Mouse (Mus musculus): ENCODE data around the gene Gm9936. TPM values are rescaled to one million over a fixed set of nuclear protein-coding genes. Genes with fewer than 3 reads are reported as not detected.

The Gm9936 gene
- polyA plus RNA-seq, 1 experiment from 2014 or later = 0.37 TPM

- no peak overlapping the region for H3K27ac ChIP-seq (replicated peaks)
- H3K4me3 ChIP-seq (replicated peaks) = no peak overlapping the region
- H3K4me2 ChIP-seq (replicated peaks) = no peak overlapping the region
- H3K27me3 ChIP-seq = no peaks in the 10 kb centered on the region
- H3K9me3 ChIP-seq (replicated peaks) = no peaks in the 10 kb centered on the region
- no peak for ATAC-seq (ENCODE audit: insufficient number of reproducible peaks, low FRiP score, low TSS enrichment, low read depth)
- 86% methylated on average over 5 of the region's 5 CpGs for WGBS
- peaks cover 33% of the 10 kb centered on the region for H3K36me3 ChIP-seq
- no peak overlapping the region for H3K9ac ChIP-seq
- H3K4me1 ChIP-seq = peaks cover 47% of the 10 kb centered on the region
Observed at GRCm38 (mm10) chr5:114809826-114810225, 48.7 kb downstream of the Gm9936 start.

- no peaks in the 10 kb centered on the region for H3K27me3 ChIP-seq
- H3K4me3 ChIP-seq (replicated peaks) = no peak overlapping the region
- no peaks in the 10 kb centered on the region for H3K9me3 ChIP-seq (replicated peaks)
- peaks cover 49% of the 10 kb centered on the region for H3K4me1 ChIP-seq
- no peak overlapping the region for H3K9ac ChIP-seq
- WGBS = 73% methylated on average over 10 of the region's 10 CpGs
- H3K4me2 ChIP-seq (replicated peaks) = no peak overlapping the region
- no peak for ATAC-seq (ENCODE audit: insufficient number of reproducible peaks, low FRiP score, low TSS enrichment, low read depth)
- peaks cover 39% of the 10 kb centered on the region for H3K36me3 ChIP-seq
- H3K27ac ChIP-seq (replicated peaks) = no peak overlapping the region
Observed at GRCm38 (mm10) chr5:114809181-114809756, 49.2 kb downstream of the Gm9936 start.

- no peak for ATAC-seq (ENCODE audit: insufficient number of reproducible peaks, low FRiP score, low TSS enrichment, low read depth)
- H3K9me3 ChIP-seq (replicated peaks) = no peaks in the 10 kb centered on the region
- no peak overlapping the region for H3K27ac ChIP-seq (replicated peaks)
- H3K9ac ChIP-seq = no peak overlapping the region
- H3K4me3 ChIP-seq (replicated peaks) = no peak overlapping the region
- 67% methylated on average over 8 of the region's 8 CpGs for WGBS
- H3K27me3 ChIP-seq = no peaks in the 10 kb centered on the region
- no peak overlapping the region for H3K4me2 ChIP-seq (replicated peaks)
- H3K4me1 ChIP-seq = peaks cover 49% of the 10 kb centered on the region
- peaks cover 48% of the 10 kb centered on the region for H3K36me3 ChIP-seq
Observed at GRCm38 (mm10) chr5:114808385-114808784, 50.1 kb downstream of the Gm9936 start.

- Histone ChIP-seq H3K4me2 (replicated peaks) (no peak overlapping the region), H3K27ac (replicated peaks) (no peak overlapping the region), H3K9me3 (replicated peaks) (no peaks in the 10 kb centered on the region), H3K4me1 (peaks cover 48% of the 10 kb centered on the region), H3K27me3 (no peaks in the 10 kb centered on the region), H3K9ac (no peak overlapping the region), H3K36me3 (peaks cover 53% of the 10 kb centered on the region), H3K4me3 (replicated peaks) (no peak overlapping the region)
- ATAC-seq (ENCODE audit: insufficient number of reproducible peaks, low FRiP score, low TSS enrichment, low read depth) = no peak
- WGBS = 46% methylated on average over 6 of the region's 6 CpGs
Observed at GRCm38 (mm10) chr5:114807893-114808292, 50.6 kb downstream of the Gm9936 start.

- Histone ChIP-seq H3K4me2 (replicated peaks) (no peak overlapping the region), H3K9me3 (replicated peaks) (no peaks in the 10 kb centered on the region), H3K9ac (no peak overlapping the region), H3K27me3 (no peaks in the 10 kb centered on the region), H3K27ac (replicated peaks) (peak overlapping the region; percentile 75), H3K4me3 (replicated peaks) (no peak overlapping the region), H3K36me3 (peaks cover 57% of the 10 kb centered on the region), H3K4me1 (peaks cover 44% of the 10 kb centered on the region)
- WGBS = 22% methylated on average over 8 of the region's 8 CpGs
- no peak for ATAC-seq (ENCODE audit: insufficient number of reproducible peaks, low FRiP score, low TSS enrichment, low read depth)
Observed at GRCm38 (mm10) chr5:114807468-114807867, 51.0 kb downstream of the Gm9936 start.

GRCm38 (mm10) chr5:114807063-114807462 is 51.4 kb downstream of the Gm9936 start:
- Histone ChIP-seq H3K9ac (no peak overlapping the region), H3K36me3 (peaks cover 61% of the 10 kb centered on the region), H3K4me3 (replicated peaks) (no peak overlapping the region), H3K9me3 (replicated peaks) (no peaks in the 10 kb centered on the region), H3K27ac (replicated peaks) (peak overlapping the region; percentile 75), H3K4me2 (replicated peaks) (no peak overlapping the region), H3K4me1 (peaks cover 41% of the 10 kb centered on the region), H3K27me3 (no peaks in the 10 kb centered on the region)
- 38% methylated on average over 9 of the region's 9 CpGs for WGBS
- no peak for ATAC-seq (ENCODE audit: insufficient number of reproducible peaks, low FRiP score, low TSS enrichment, low read depth)

- Histone ChIP-seq H3K4me2 (replicated peaks) (no peak overlapping the region), H3K9me3 (replicated peaks) (no peaks in the 10 kb centered on the region), H3K4me3 (replicated peaks) (no peak overlapping the region), H3K4me1 (peaks cover 39% of the 10 kb centered on the region), H3K27me3 (no peaks in the 10 kb centered on the region), H3K36me3 (peaks cover 65% of the 10 kb centered on the region), H3K9ac (no peak overlapping the region), H3K27ac (replicated peaks) (peak overlapping the region; percentile 75)
- WGBS = 79% methylated on average over 8 of the region's 8 CpGs
- ATAC-seq (ENCODE audit: insufficient number of reproducible peaks, low FRiP score, low TSS enrichment, low read depth) = no peak
Observed at GRCm38 (mm10) chr5:114806636-114807035, 51.8 kb downstream of the Gm9936 start.

Small RNA genes within 50 kb of the gene (microRNA-seq; reads per million reads assigned to microRNA genes)
- 19.5 reads per million, percentile 36 among the genes with 10 or more reads in this experiment for gene Mir6240 (ENCODE audit: borderline number of aligned reads)

Other genes starting within 250 kb of the Gm9936 start
- 14.6 and 15.0 TPM in 2 replicates for gene Trpv4, start 200.3 kb downstream of the Gm9936 start, polyA plus RNA-seq (2015; fragmentation: Nextera tagmentation; extraction: Ambion mirVana)
- gene Gltp, start 167.7 kb downstream of the Gm9936 start, polyA plus RNA-seq (2015; fragmentation: Nextera tagmentation; extraction: Ambion mirVana) = 287 and 358 TPM in 2 replicates
- 16.3 and 17.4 TPM in 2 replicates for gene Tchp, start 150.9 kb downstream of the Gm9936 start, polyA plus RNA-seq (2015; fragmentation: Nextera tagmentation; extraction: Ambion mirVana)
- gene Ankrd13a, start 84.0 kb downstream of the Gm9936 start, polyA plus RNA-seq (2015; fragmentation: Nextera tagmentation; extraction: Ambion mirVana) = 54.9 and 57.6 TPM in 2 replicates
- 49.6 and 54.9 TPM in 2 replicates for gene Git2, start 83.2 kb downstream of the Gm9936 start, polyA plus RNA-seq (2015; fragmentation: Nextera tagmentation; extraction: Ambion mirVana)
- gene 1500011B03Rik, start 35.2 kb downstream of the Gm9936 start, polyA plus RNA-seq (2015; fragmentation: Nextera tagmentation; extraction: Ambion mirVana) = 90.1 and 91.9 TPM in 2 replicates
- gene 4930519G04Rik, start 5.0 kb downstream of the Gm9936 start, polyA plus RNA-seq (2015; fragmentation: Nextera tagmentation; extraction: Ambion mirVana) = not detected in 2 replicates
- 4.8 and 6.5 TPM in 2 replicates for gene Oasl2, start 38.3 kb upstream of the Gm9936 start, polyA plus RNA-seq (2015; fragmentation: Nextera tagmentation; extraction: Ambion mirVana)
- gene Oasl1, start 64.6 kb upstream of the Gm9936 start, polyA plus RNA-seq (2015; fragmentation: Nextera tagmentation; extraction: Ambion mirVana) = 0.45 and 0.89 TPM in 2 replicates
- gene 2210016L21Rik, start 83.5 kb upstream of the Gm9936 start, polyA plus RNA-seq (2015; fragmentation: Nextera tagmentation; extraction: Ambion mirVana) = 61.8 and 69.0 TPM in 2 replicates
- gene Hnf1a, start 112.4 kb upstream of the Gm9936 start, polyA plus RNA-seq (2015; fragmentation: Nextera tagmentation; extraction: Ambion mirVana) = 0.07 TPM in 1 of 2 replicates, not detected in the other
- 20.9 and 24.9 TPM in 2 replicates for gene Sppl3, start 152.5 kb upstream of the Gm9936 start, polyA plus RNA-seq (2015; fragmentation: Nextera tagmentation; extraction: Ambion mirVana)
- 39.7 and 50.0 TPM in 2 replicates for gene Gm10401, start 239.6 kb upstream of the Gm9936 start, polyA plus RNA-seq (2015; fragmentation: Nextera tagmentation; extraction: Ambion mirVana)

All from embryonic facial prominence, embryonic 15.5 days (tissue).